Mouse (Mus musculus) adrenal gland, postnatal 14 days (tissue): Measurements from ENCODE around the gene Adprhl1. TPM values are rescaled to one million over a fixed set of nuclear protein-coding genes. Genes with fewer than 3 reads are reported as not detected.

Experiments
- DNase-seq: peaks from one replicate; pipeline ENCODE4 v3.0.0; 2021; ENCODE audit warnings: mixed read lengths
- total RNA-seq: library from RNA; stranded (reverse); gene quantifications from 2 replicates; pipeline ENCODE4 v1.2.3, GENCODE M21; 2021

Gene Adprhl1
- total RNA-seq, 1 experiment from 2014 or later: 0.52 TPM

GRCm38 (mm10) chr8:13229802-13230201, 24.2 kb downstream of the Adprhl1 start:
- no peak for DNase-seq

GRCm38 (mm10) chr8:13228923-13229610, 24.9 kb downstream of the Adprhl1 start:
- DNase-seq: no peak

GRCm38 (mm10) chr8:13227184-13227583, 26.8 kb downstream of the Adprhl1 start:
- DNase-seq: no peak

- no peak for DNase-seq
Observed at GRCm38 (mm10) chr8:13226288-13226687, 27.7 kb downstream of the Adprhl1 start.

- DNase-seq: no peak
Observed at GRCm38 (mm10) chr8:13224426-13224825, 29.5 kb downstream of the Adprhl1 start.

GRCm38 (mm10) chr8:13218441-13218840, 35.5 kb downstream of the Adprhl1 start:
- DNase-seq: no peak

GRCm38 (mm10) chr8:13217986-13218385, 36.0 kb downstream of the Adprhl1 start:
- DNase-seq: no peak

- no peak for DNase-seq
Observed at GRCm38 (mm10) chr8:13217093-13217492, 36.9 kb downstream of the Adprhl1 start.

- DNase-seq: peak; percentile 1
Observed at GRCm38 (mm10) chr8:13216386-13216785, 37.6 kb downstream of the Adprhl1 start.

- DNase-seq: peak; percentile 95
Observed at GRCm38 (mm10) chr8:13213479-13214268, 40.3 kb downstream of the Adprhl1 start.

- no peak for DNase-seq
Observed at GRCm38 (mm10) chr8:13209770-13210169, 44.2 kb downstream of the Adprhl1 start.

- DNase-seq: peak; percentile 76
Observed at GRCm38 (mm10) chr8:13208627-13209355, 45.2 kb downstream of the Adprhl1 start.

- DNase-seq: no peak
Observed at GRCm38 (mm10) chr8:13206290-13206689, 47.7 kb downstream of the Adprhl1 start.

GRCm38 (mm10) chr8:13205311-13205710, 48.7 kb downstream of the Adprhl1 start:
- no peak for DNase-seq

GRCm38 (mm10) chr8:13204371-13205140, 49.4 kb downstream of the Adprhl1 start:
- peak; percentile 37 for DNase-seq

- DNase-seq: no peak
Observed at GRCm38 (mm10) chr8:13203472-13203871, 50.5 kb downstream of the Adprhl1 start.

- DNase-seq: no peak
Observed at GRCm38 (mm10) chr8:13202806-13203205, 51.2 kb downstream of the Adprhl1 start.

- DNase-seq: peak; percentile 83
Observed at GRCm38 (mm10) chr8:13202041-13202440, 51.9 kb downstream of the Adprhl1 start.

- no peak for DNase-seq
Observed at GRCm38 (mm10) chr8:13201013-13201334, 53.0 kb downstream of the Adprhl1 start.

GRCm38 (mm10) chr8:13200301-13201012, 53.5 kb downstream of the Adprhl1 start, which contains the start of gene Grtp1:
TSS of gene Grtp1 (minus strand) at chr8:13200620.
- peak; percentile 86 for DNase-seq

- DNase-seq: no peak
Observed at GRCm38 (mm10) chr8:13199385-13200061, 54.4 kb downstream of the Adprhl1 start.
